Mouse (Mus musculus) embryonic facial prominence, embryonic 13.5 days (tissue): ENCODE data around the gene Dr1. TPM values are rescaled to one million over a fixed set of nuclear protein-coding genes. Genes with fewer than 3 reads are reported as not detected.
"Not testable (repeated sequence)": the region's sequence is repeated elsewhere in the genome, so short reads cannot be mapped to it uniquely, and the experiment has no call there.

Source experiments
- ATAC-seq: fragments of 200-750 bp; cut with Nextera tagmentation; 2 replicates; pipeline ENCODE4 v1.8.0; 2017; ENCODE audit warnings: low read depth; ENCODE audit not compliant: insufficient number of reproducible peaks, insufficient read depth, low FRiP score, low TSS enrichment
- H3K27ac ChIP-seq: fragments of 300-500 bp; sonication (generic); 2 replicates; pipeline ENCODE4 v1.5.1; 2015; ENCODE audit warnings: moderate library complexity, mild to moderate bottlenecking, inconsistent platforms
- H3K27me3 ChIP-seq: fragments of 300-500 bp; sonication (generic); 2 replicates; pipeline ENCODE4 v1.6.1; 2015; ENCODE audit warnings: mild to moderate bottlenecking, inconsistent platforms
- H3K36me3 ChIP-seq: fragments of 300-500 bp; sonication (generic); 2 replicates; pipeline ENCODE4 v1.6.1; 2015; ENCODE audit warnings: mild to moderate bottlenecking, inconsistent platforms
- H3K4me1 ChIP-seq: fragments of 300-500 bp; sonication (generic); 2 replicates; pipeline ENCODE4 v1.6.1; 2015; ENCODE audit warnings: inconsistent platforms
- H3K4me2 ChIP-seq: fragments of 300-500 bp; sonication (generic); 2 replicates; pipeline ENCODE4 v1.6.1; 2015; ENCODE audit warnings: moderate library complexity, mild to moderate bottlenecking, inconsistent platforms
- H3K4me3 ChIP-seq: fragments of 300-500 bp; sonication (generic); 2 replicates; pipeline ENCODE4 v1.5.1; 2015; ENCODE audit warnings: mild to moderate bottlenecking, inconsistent platforms
- H3K9ac ChIP-seq: fragments of 300-500 bp; sonication (generic); 2 replicates; pipeline ENCODE4 v1.6.1; 2015; ENCODE audit warnings: mild to moderate bottlenecking, inconsistent platforms
- H3K9me3 ChIP-seq: fragments of 300-500 bp; sonication (generic); 2 replicates; pipeline ENCODE4 v1.6.1; 2016; ENCODE audit warnings: inconsistent platforms
- WGBS: fragments of 180-500 bp; shearing (Covaris S2); methylation state at CpG from one replicate; pipeline ENCODE4 v1.1.7; 2015; ENCODE audit warnings: mixed read lengths; 5-methylcytosine and 5-hydroxymethylcytosine counted together
- polyA plus RNA-seq: library from polyadenylated mRNA; unstranded; fragments of >200 nt; fragmentation: Nextera tagmentation; extraction: Ambion mirVana; gene quantifications from 2 replicates; pipeline ENCODE4 v1.2.1, GENCODE M21; 2015

The Dr1 gene
- 45.4 and 47.0 TPM in 2 replicates for polyA plus RNA-seq

GRCm38 (mm10) chr5:108268127-108269062 lies at the start of gene Dr1:
Gene Dr1 (plus strand): TSS chr5:108268897.
- Histone ChIP-seq H3K27me3 (no peaks in the 10 kb centered on the region), H3K9me3 (no peaks in the 10 kb centered on the region), H3K27ac (peak within 1 kb of the TSS; percentile 96), H3K36me3 (peaks cover 12% of the 10 kb centered on the region; the same call in 1 of the 2 replicates), H3K4me3 (peak within 1 kb of the TSS; percentile 96), H3K4me2 (peak within 1 kb of the TSS; percentile 91), H3K4me1 (peaks cover 28% of the 10 kb centered on the region), H3K9ac (peak within 1 kb of the TSS; percentile 97)
- ATAC-seq = peak; percentile 99
- 3% methylated on average over 55 of the region's 55 CpGs for WGBS

- ATAC-seq = no peak
- no peaks in the 10 kb centered on the region for H3K9me3 ChIP-seq
- H3K27ac ChIP-seq = no peak overlapping the region
- no peaks in the 10 kb centered on the region for H3K4me1 ChIP-seq
- no peaks in the 10 kb centered on the region for H3K27me3 ChIP-seq
- no peak overlapping the region for H3K9ac ChIP-seq
- H3K36me3 ChIP-seq = no peaks in the 10 kb centered on the region
- H3K4me2 ChIP-seq = no peak overlapping the region
- H3K4me3 ChIP-seq = no peak overlapping the region
These were observed 44.6 kb upstream of the Dr1 start for GRCm38 (mm10) chr5:108224077-108224476.

GRCm38 (mm10) chr5:108226159-108226558 lies 42.5 kb upstream of the Dr1 start:
- Histone ChIP-seq H3K27me3 (no peaks in the 10 kb centered on the region), H3K4me2 (no peak overlapping the region), H3K27ac (no peak overlapping the region), H3K9me3 (no peaks in the 10 kb centered on the region), H3K4me3 (no peak overlapping the region), H3K4me1 (no peaks in the 10 kb centered on the region), H3K36me3 (no peaks in the 10 kb centered on the region), H3K9ac (no peak overlapping the region)
- ATAC-seq = no peak

GRCm38 (mm10) chr5:108246314-108246765 lies 22.4 kb upstream of the Dr1 start:
- Histone ChIP-seq H3K27ac (no peak overlapping the region), H3K27me3 (no peaks in the 10 kb centered on the region), H3K4me2 (no peak overlapping the region), H3K4me1 (no peaks in the 10 kb centered on the region), H3K4me3 (no peak overlapping the region), H3K9ac (no peak overlapping the region), H3K9me3 (no peaks in the 10 kb centered on the region), H3K36me3 (no peaks in the 10 kb centered on the region)
- ATAC-seq = no peak
- 52% methylated on average over 3 of the region's 3 CpGs for WGBS

GRCm38 (mm10) chr5:108250033-108250432 lies 18.7 kb upstream of the Dr1 start:
- no peaks in the 10 kb centered on the region for H3K27me3 ChIP-seq
- no peak overlapping the region for H3K9ac ChIP-seq
- no peak overlapping the region for H3K27ac ChIP-seq
- ATAC-seq = no peak
- H3K4me3 ChIP-seq = no peak overlapping the region
- 82% methylated on average over 2 of the region's 2 CpGs for WGBS
- no peaks in the 10 kb centered on the region for H3K36me3 ChIP-seq
- no peaks in the 10 kb centered on the region for H3K4me1 ChIP-seq
- H3K9me3 ChIP-seq = no peaks in the 10 kb centered on the region
- no peak overlapping the region for H3K4me2 ChIP-seq

- no peak for ATAC-seq
- Histone ChIP-seq H3K9ac (no peak overlapping the region), H3K27ac (no peak overlapping the region), H3K4me2 (no peak overlapping the region), H3K4me3 (no peak overlapping the region), H3K27me3 (no peaks in the 10 kb centered on the region), H3K9me3 (no peaks in the 10 kb centered on the region), H3K4me1 (no peaks in the 10 kb centered on the region), H3K36me3 (no peaks in the 10 kb centered on the region)
- WGBS = 84% methylated on average over 5 of the region's 5 CpGs
These were observed 13.4 kb upstream of the Dr1 start for GRCm38 (mm10) chr5:108255259-108255658.

GRCm38 (mm10) chr5:108262722-108263121 lies 6.0 kb upstream of the Dr1 start:
- Histone ChIP-seq H3K36me3 (no peaks in the 10 kb centered on the region), H3K27ac (peak overlapping the region; percentile 33; the same call in 1 of the 2 replicates), H3K27me3 (no peaks in the 10 kb centered on the region), H3K4me3 (no peak overlapping the region), H3K4me1 (peaks cover 8% of the 10 kb centered on the region), H3K9ac (0 out of 2 replicates have a peak overlapping the region, but pooled peaks have one; percentile 44), H3K4me2 (no peak overlapping the region), H3K9me3 (no peaks in the 10 kb centered on the region)
- peak; percentile 76 for ATAC-seq
- WGBS = 27% methylated on average over 4 of the region's 4 CpGs

- ATAC-seq, H3K27me3 ChIP-seq, H3K36me3 ChIP-seq, H3K4me3 ChIP-seq, H3K9me3 ChIP-seq, H3K9ac ChIP-seq, H3K4me2 ChIP-seq, H3K27ac ChIP-seq: not testable (repeated sequence)
- WGBS = 83% methylated on average over 1 of the region's 1 CpGs
- H3K4me1 ChIP-seq = peaks cover 12% of the 10 kb centered on the region
These were observed 4.9 kb upstream of the Dr1 start for GRCm38 (mm10) chr5:108263785-108264184.

GRCm38 (mm10) chr5:108266990-108267389 lies 1.7 kb upstream of the Dr1 start:
- Histone ChIP-seq H3K27ac (no peak overlapping the region), H3K9me3 (no peaks in the 10 kb centered on the region), H3K36me3 (no peaks in the 10 kb centered on the region), H3K27me3 (no peaks in the 10 kb centered on the region), H3K4me2 (no peak overlapping the region), H3K4me1 (peaks cover 27% of the 10 kb centered on the region), H3K9ac (no peak overlapping the region), H3K4me3 (no peak overlapping the region)
- ATAC-seq = no peak

GRCm38 (mm10) chr5:108269063-108269810 lies 540 bp downstream of the Dr1 start:
- peak overlapping the region; percentile 96 for H3K4me3 ChIP-seq
- H3K9ac ChIP-seq = peak overlapping the region; percentile 97
- H3K27me3 ChIP-seq = no peaks in the 10 kb centered on the region
- H3K27ac ChIP-seq = peak overlapping the region; percentile 96
- WGBS = under 1% methylated on average over 44 of the region's 44 CpGs
- ATAC-seq = peak; percentile 69
- peaks cover 28% of the 10 kb centered on the region for H3K4me1 ChIP-seq
- H3K36me3 ChIP-seq = peaks cover 12% of the 10 kb centered on the region; the same call in 1 of the 2 replicates
- peak overlapping the region; percentile 91 for H3K4me2 ChIP-seq
- no peaks in the 10 kb centered on the region for H3K9me3 ChIP-seq

GRCm38 (mm10) chr5:108269811-108270151 lies 1.1 kb downstream of the Dr1 start:
- ATAC-seq = no peak
- peak overlapping the region; percentile 91 for H3K4me2 ChIP-seq
- H3K4me3 ChIP-seq = peak overlapping the region; percentile 96
- H3K27ac ChIP-seq = no peak overlapping the region
- no peaks in the 10 kb centered on the region for H3K9me3 ChIP-seq
- H3K9ac ChIP-seq = peak overlapping the region; percentile 97
- no peaks in the 10 kb centered on the region for H3K27me3 ChIP-seq
- WGBS = 7% methylated on average over 7 of the region's 7 CpGs
- H3K36me3 ChIP-seq = peaks cover 12% of the 10 kb centered on the region; the same call in 1 of the 2 replicates
- H3K4me1 ChIP-seq = peaks cover 28% of the 10 kb centered on the region
